Mouse (Mus musculus): ENCODE data around the gene Taz. TPM values are rescaled to one million over a fixed set of nuclear protein-coding genes. Genes with fewer than 3 reads are reported as not detected.

Gene Taz
- polyA plus RNA-seq, 1 experiment from 2014 or later = 79.5 TPM

GRCm38 (mm10) chrX:74282395-74283091, 831 bp downstream of the Taz start:
- H3K27me3 ChIP-seq (replicated peaks) = no peaks in the 10 kb centered on the region
- WGBS = 25% methylated on average over 39 of the region's 39 CpGs
- no peaks in the 10 kb centered on the region for H3K36me3 ChIP-seq
- H3K4me2 ChIP-seq = peak overlapping the region; percentile 73
- peak overlapping the region; percentile 48 for H3K9ac ChIP-seq
- H3K9me3 ChIP-seq = no peaks in the 10 kb centered on the region
- peak; percentile 36 for ATAC-seq (ENCODE audit: insufficient read depth, low FRiP score, low read depth)
- H3K27ac ChIP-seq = peak overlapping the region; percentile 91
- no peaks in the 10 kb centered on the region; the same call in 1 of the 2 replicates for H3K4me1 ChIP-seq
- H3K4me3 ChIP-seq (replicated peaks) = peak overlapping the region; percentile 58

- no peaks in the 10 kb centered on the region; the same call in 1 of the 2 replicates for H3K4me1 ChIP-seq
- peak overlapping the region; percentile 91 for H3K27ac ChIP-seq
- peak overlapping the region; percentile 48 for H3K9ac ChIP-seq
- 34% methylated on average over 5 of the region's 5 CpGs for WGBS
- peak overlapping the region; percentile 73 for H3K4me2 ChIP-seq
- H3K27me3 ChIP-seq (replicated peaks) = no peaks in the 10 kb centered on the region
- H3K4me3 ChIP-seq (replicated peaks) = peak overlapping the region; percentile 58
- H3K9me3 ChIP-seq = no peaks in the 10 kb centered on the region
- ATAC-seq (ENCODE audit: insufficient read depth, low FRiP score, low read depth) = no peak
- H3K36me3 ChIP-seq = no peaks in the 10 kb centered on the region
Measured at GRCm38 (mm10) chrX:74283092-74283437, 1.4 kb downstream of the Taz start.

- Histone ChIP-seq H3K9me3 (no peaks in the 10 kb centered on the region), H3K4me3 (replicated peaks) (no peak overlapping the region), H3K27me3 (replicated peaks) (no peaks in the 10 kb centered on the region), H3K9ac (no peak overlapping the region), H3K36me3 (no peaks in the 10 kb centered on the region), H3K4me2 (no peak overlapping the region), H3K4me1 (no peaks in the 10 kb centered on the region), H3K27ac (no peak overlapping the region)
- WGBS = 76% methylated on average over 4 of the region's 4 CpGs
- ATAC-seq (ENCODE audit: insufficient read depth, low FRiP score, low read depth) = no peak
Measured at GRCm38 (mm10) chrX:74293431-74293830, 11.7 kb downstream of the Taz start.

GRCm38 (mm10) chrX:74296538-74297448, 15.1 kb downstream of the Taz start, which contains the start of gene Atp6ap1:
Gene Atp6ap1 (plus strand): TSS chrX:74297097.
- H3K36me3 ChIP-seq = peaks cover 3% of the 10 kb centered on the region; the same call in 1 of the 2 replicates
- H3K27ac ChIP-seq = peak within 1 kb of the TSS; percentile 64
- 17% methylated on average over 37 of the region's 37 CpGs for WGBS
- no peaks in the 10 kb centered on the region for H3K9me3 ChIP-seq
- H3K9ac ChIP-seq = peak within 1 kb of the TSS; percentile 44
- peak; percentile 98 for ATAC-seq (ENCODE audit: insufficient read depth, low FRiP score, low read depth)
- H3K4me3 ChIP-seq (replicated peaks) = peak within 1 kb of the TSS; percentile 66
- H3K4me1 ChIP-seq = no peaks in the 10 kb centered on the region
- H3K4me2 ChIP-seq = peak within 1 kb of the TSS; percentile 53
- H3K27me3 ChIP-seq (replicated peaks) = no peaks in the 10 kb centered on the region

GRCm38 (mm10) chrX:74298348-74298747, 16.6 kb downstream of the Taz start:
- 63% methylated on average over 1 of the region's 1 CpGs for WGBS
- Histone ChIP-seq H3K27me3 (replicated peaks) (no peaks in the 10 kb centered on the region), H3K9me3 (no peaks in the 10 kb centered on the region)

GRCm38 (mm10) chrX:74299721-74300120, 18.0 kb downstream of the Taz start:
- H3K4me3 ChIP-seq (replicated peaks) = no peak overlapping the region
- no peaks in the 10 kb centered on the region for H3K9me3 ChIP-seq
- no peak overlapping the region for H3K4me2 ChIP-seq
- peaks cover 3% of the 10 kb centered on the region; the same call in 1 of the 2 replicates for H3K36me3 ChIP-seq
- no peak overlapping the region for H3K9ac ChIP-seq
- no peaks in the 10 kb centered on the region for H3K4me1 ChIP-seq
- ATAC-seq (ENCODE audit: insufficient read depth, low FRiP score, low read depth) = no peak
- H3K27ac ChIP-seq = no peak overlapping the region
- H3K27me3 ChIP-seq (replicated peaks) = no peaks in the 10 kb centered on the region
- WGBS = 71% methylated on average over 3 of the region's 3 CpGs

More at GRCm38 (mm10) chrX:74298348-74298747, 16.6 kb downstream of the Taz start:
- Histone ChIP-seq H3K4me1 (no peaks in the 10 kb centered on the region), H3K4me2 (no peak overlapping the region), H3K27ac (no peak overlapping the region), H3K36me3 (peaks cover 3% of the 10 kb centered on the region; the same call in 1 of the 2 replicates), H3K4me3 (replicated peaks) (no peak overlapping the region), H3K9ac (no peak overlapping the region)
- ATAC-seq (ENCODE audit: insufficient read depth, low FRiP score, low read depth) = no peak

GRCm38 (mm10) chrX:74304867-74305700, 23.4 kb downstream of the Taz start, which contains the start of gene Gdi1:
Gene Gdi1 (plus strand): TSS chrX:74304998.
- H3K9ac ChIP-seq = peak within 1 kb of the TSS; percentile 32; the same call in 1 of the 2 replicates
- no peaks in the 10 kb centered on the region for H3K27me3 ChIP-seq (replicated peaks)
- H3K36me3 ChIP-seq = peaks cover 11% of the 10 kb centered on the region
- H3K27ac ChIP-seq = peak within 1 kb of the TSS; percentile 83
- H3K4me2 ChIP-seq = peak within 1 kb of the TSS; percentile 58
- H3K4me1 ChIP-seq = no peaks in the 10 kb centered on the region
- ATAC-seq (ENCODE audit: insufficient read depth, low FRiP score, low read depth) = peak; percentile 87
- peak within 1 kb of the TSS; percentile 54 for H3K4me3 ChIP-seq (replicated peaks)
- no peaks in the 10 kb centered on the region for H3K9me3 ChIP-seq
- WGBS = 14% methylated on average over 40 of the region's 41 CpGs

- peak within 1 kb of the TSS; percentile 83 for H3K27ac ChIP-seq
- peak; percentile 95 for ATAC-seq (ENCODE audit: insufficient read depth, low FRiP score, low read depth)
- WGBS = 18% methylated on average over 59 of the region's 59 CpGs
Measured at GRCm38 (mm10) chrX:74312540-74313464, 31.1 kb downstream of the Taz start, which contains the start of gene Fam50a. Gene Fam50a (plus strand): TSS chrX:74313033.

GRCm38 (mm10) chrX:74328725-74329161, 47.0 kb downstream of the Taz start, which contains the start of gene Plxna3:
Gene Plxna3 (plus strand): TSS chrX:74329066.
- WGBS = 18% methylated on average over 15 of the region's 30 CpGs
- H3K9ac ChIP-seq = peak within 1 kb of the TSS; percentile 29
- peak; percentile 93 for ATAC-seq (ENCODE audit: insufficient read depth, low FRiP score, low read depth)
- H3K9me3 ChIP-seq = no peaks in the 10 kb centered on the region
- H3K4me1 ChIP-seq = 0 out of 2 replicates have a peak, but pooled peaks cover 2% of the 10 kb centered on the region
- H3K27me3 ChIP-seq (replicated peaks) = no peaks in the 10 kb centered on the region
- H3K4me3 ChIP-seq (replicated peaks) = peak within 1 kb of the TSS; percentile 45
- no peaks in the 10 kb centered on the region for H3K36me3 ChIP-seq
- H3K27ac ChIP-seq = peak within 1 kb of the TSS; percentile 63; the same call in 1 of the 2 replicates
- peak within 1 kb of the TSS; percentile 66 for H3K4me2 ChIP-seq

More at GRCm38 (mm10) chrX:74312540-74313464, 31.1 kb downstream of the Taz start, which contains the start of gene Fam50a:
- peak within 1 kb of the TSS; percentile 63 for H3K4me3 ChIP-seq (replicated peaks)
- peak within 1 kb of the TSS; percentile 50; the same call in 1 of the 2 replicates for H3K9ac ChIP-seq
- H3K4me1 ChIP-seq = no peaks in the 10 kb centered on the region
- no peaks in the 10 kb centered on the region for H3K27me3 ChIP-seq (replicated peaks)
- H3K4me2 ChIP-seq = peak within 1 kb of the TSS; percentile 73
- peaks cover 2% of the 10 kb centered on the region; the same call in 1 of the 2 replicates for H3K36me3 ChIP-seq
- H3K9me3 ChIP-seq = no peaks in the 10 kb centered on the region

- Histone ChIP-seq H3K4me1 (0 out of 2 replicates have a peak, but pooled peaks cover 2% of the 10 kb centered on the region), H3K27me3 (replicated peaks) (no peaks in the 10 kb centered on the region), H3K4me2 (peak overlapping the region; percentile 66), H3K9ac (peak overlapping the region; percentile 29), H3K27ac (no peak overlapping the region; the same call in 1 of the 2 replicates), H3K4me3 (replicated peaks) (peak overlapping the region; percentile 45), H3K36me3 (no peaks in the 10 kb centered on the region), H3K9me3 (no peaks in the 10 kb centered on the region)
- 21% methylated on average over 10 of the region's 10 CpGs for WGBS
- 0 out of 2 replicates have a peak, but pooled peaks have one; percentile 10 for ATAC-seq (ENCODE audit: insufficient read depth, low FRiP score, low read depth)
Measured at GRCm38 (mm10) chrX:74329215-74329671, 47.5 kb downstream of the Taz start.
